Mouse (Mus musculus): ENCODE results near the gene Eef1b2.

- TF ChIP-seq CTCF (IDR thresholded peaks at IDR 0.05; ENCODE audit: low read depth, low read length) = no peak
- TF ChIP-seq POLR2AphosphoS5 (IDR thresholded peaks at IDR 0.05; ENCODE audit: insufficient replicate concordance, low read depth, low read length) = no peak
Measured at GRCm38 (mm10) chr1:63168638-63169037, 8.0 kb upstream of the Eef1b2 start.
